Mouse (Mus musculus) forebrain, embryonic 11.5 days (tissue): ENCODE data around the gene Ankrd33b. TPM values are rescaled to one million over a fixed set of nuclear protein-coding genes. Genes with fewer than 3 reads are reported as not detected.

ENCODE experiments used
- ATAC-seq: fragments of 200-750 bp; cut with Nextera tagmentation; replicated peaks from 2 replicates; pipeline ENCODE4 v1.8.0; 2017; ENCODE audit warnings: moderate TSS enrichment; ENCODE audit not compliant: low FRiP score
- DNase-seq: peaks from one replicate; pipeline ENCODE4 v3.0.0-alpha.2; 2017; ENCODE audit warnings: low spot score
- H3K27ac ChIP-seq: fragments of 300-500 bp; sonication (generic); 2 replicates; pipeline ENCODE4 v1.5.1; 2014; ENCODE audit warnings: low read depth, low read length
- H3K27me3 ChIP-seq: fragments of 300-500 bp; sonication (generic); 2 replicates; pipeline ENCODE4 v1.6.1; 2014; ENCODE audit warnings: mild to moderate bottlenecking, low read length, mixed read lengths; ENCODE audit not compliant: control insufficient read depth, insufficient read depth
- H3K36me3 ChIP-seq: fragments of 300-500 bp; sonication (generic); 2 replicates; pipeline ENCODE4 v1.6.1; 2014; ENCODE audit warnings: mild to moderate bottlenecking, low read length, moderate library complexity, mixed read lengths; ENCODE audit not compliant: control insufficient read depth, insufficient read depth
- H3K4me1 ChIP-seq: fragments of 300-500 bp; sonication (generic); replicated peaks from 2 replicates; pipeline ENCODE4 v1.6.1; 2014; ENCODE audit warnings: low read length, mixed read lengths; ENCODE audit not compliant: control insufficient read depth, insufficient read depth
- H3K4me2 ChIP-seq: fragments of 300-500 bp; sonication (generic); 2 replicates; pipeline ENCODE4 v1.6.1; 2014; ENCODE audit warnings: low read depth, mild to moderate bottlenecking, low read length, moderate library complexity, mixed read lengths; ENCODE audit not compliant: severe bottlenecking
- H3K4me3 ChIP-seq: fragments of 300-500 bp; sonication (generic); 2 replicates; pipeline ENCODE4 v1.5.1; 2014; ENCODE audit warnings: low read depth, low read length
- H3K9ac ChIP-seq: fragments of 300-500 bp; sonication (generic); 2 replicates; pipeline ENCODE4 v1.6.1; 2014; ENCODE audit warnings: low read length
- H3K9me3 ChIP-seq: fragments of 300-500 bp; sonication (generic); 2 replicates; pipeline ENCODE4 v1.6.1; 2016; ENCODE audit warnings: low read length, mixed read lengths; ENCODE audit not compliant: control insufficient read depth
- WGBS: fragments of 180-500 bp; shearing (Covaris S2); extraction: QIAGEN DNeasy Blood & Tissue Kit; methylation state at CpG from one replicate; pipeline ENCODE4 v1.1.7; 2014; 5-methylcytosine and 5-hydroxymethylcytosine counted together
- polyA plus RNA-seq: library from polyadenylated mRNA; unstranded; fragments of >200 nt; fragmentation: Nextera tagmentation; extraction: Ambion mirVana; gene quantifications from 2 replicates; pipeline ENCODE4 v1.2.1, GENCODE M21; 2014

The Ankrd33b gene
- polyA plus RNA-seq, 1 experiment from 2014 or later, result 0.56 TPM

DNA sequence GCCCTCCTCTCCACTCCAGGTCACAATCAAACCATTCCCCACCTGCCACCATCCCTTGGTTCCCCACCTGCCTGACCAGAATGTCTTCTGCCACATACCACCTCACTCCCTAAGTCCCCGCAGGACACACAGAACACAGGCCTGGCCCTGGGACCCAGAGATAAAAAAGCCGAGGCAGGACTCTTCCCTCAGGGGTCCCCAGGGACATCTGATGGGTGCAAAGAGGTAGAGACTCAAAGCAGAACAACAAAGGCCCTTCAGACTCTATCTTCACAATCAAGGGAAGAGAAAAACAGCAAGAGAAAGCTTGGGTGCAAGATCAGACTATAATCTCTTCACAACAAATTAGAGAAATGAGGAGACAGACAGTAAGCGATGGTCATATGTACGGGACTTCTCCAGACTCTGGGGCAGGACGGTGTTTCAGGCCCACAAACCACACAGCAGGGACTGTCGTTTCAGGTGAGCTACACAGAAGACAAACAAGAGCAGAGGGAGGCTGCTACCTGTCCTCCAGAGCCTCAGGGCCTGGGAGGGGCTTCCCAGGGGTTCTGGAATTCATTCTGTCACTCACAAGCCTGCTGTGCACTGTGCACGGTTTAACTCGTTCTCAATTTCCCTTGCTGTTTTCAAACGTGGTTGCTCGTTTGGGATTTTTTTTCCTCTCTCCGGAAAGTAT lies 2.3 kb downstream of the Ankrd33b start:
- Histone ChIP-seq H3K9ac (no peak overlapping the region), H3K27me3 (peaks cover 49% of the 10 kb centered on the region), H3K9me3 (no peaks in the 10 kb centered on the region), H3K4me2 (peak overlapping the region; percentile 100; the same call in 1 of the 2 replicates), H3K27ac (no peak overlapping the region), H3K36me3 (no peaks in the 10 kb centered on the region), H3K4me3 (peak overlapping the region; percentile 54), H3K4me1 (peaks cover 13% of the 10 kb centered on the region; the same call in 1 of the 2 replicates)
- DNase-seq (peak; percentile 46), ATAC-seq (no peak)
- 17% methylated on average over 11 of the region's 11 CpGs for WGBS

DNA sequence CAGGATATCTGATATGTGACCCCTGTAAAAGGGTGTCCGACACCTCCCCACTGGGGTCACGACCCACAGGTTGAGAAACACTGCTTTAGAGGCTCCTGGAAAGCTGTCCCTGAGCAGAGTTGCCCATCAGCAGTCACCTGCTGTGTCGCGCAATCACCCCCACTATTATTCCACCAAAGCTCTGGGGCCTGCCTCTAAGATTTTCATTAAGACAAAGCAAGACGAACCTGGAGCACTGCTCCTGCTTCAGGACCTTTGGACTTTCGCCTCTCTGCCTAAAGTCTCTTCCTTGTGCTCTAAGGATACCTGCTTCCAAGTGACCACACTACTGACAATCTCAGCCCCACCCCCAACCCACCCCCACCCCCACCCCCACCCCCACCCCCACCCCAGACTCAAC lies 3.1 kb downstream of the Ankrd33b start:
- Histone ChIP-seq H3K4me1 (peaks cover 13% of the 10 kb centered on the region; the same call in 1 of the 2 replicates), H3K4me3 (no peak overlapping the region), H3K27me3 (peaks cover 48% of the 10 kb centered on the region), H3K36me3 (no peaks in the 10 kb centered on the region), H3K9me3 (no peaks in the 10 kb centered on the region), H3K27ac (no peak overlapping the region), H3K4me2 (no peak overlapping the region), H3K9ac (no peak overlapping the region)
- DNase-seq (no peak), ATAC-seq (no peak)
- 41% methylated on average over 6 of the region's 6 CpGs for WGBS

DNA sequence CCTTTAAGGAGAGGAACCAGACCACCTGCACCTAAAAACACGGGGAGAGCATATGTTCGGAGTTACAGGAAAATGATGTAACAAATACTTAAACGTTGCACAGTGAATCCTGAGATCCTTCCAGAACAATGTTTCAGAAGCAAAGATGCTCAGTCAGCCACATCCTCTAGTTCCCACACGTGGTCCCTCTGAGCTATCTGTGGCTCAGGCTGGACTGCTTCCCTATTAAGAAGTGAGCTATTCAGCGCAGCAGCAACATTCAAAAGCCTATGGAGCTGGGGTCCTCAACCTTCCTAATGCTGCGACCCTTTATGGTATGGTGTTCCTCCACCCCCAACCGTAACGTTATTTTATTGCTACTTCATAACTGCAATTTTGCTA lies 3.6 kb downstream of the Ankrd33b start:
- no peak overlapping the region for H3K4me3 ChIP-seq
- DNase-seq (peak; percentile 19), ATAC-seq (no peak)
- peaks cover 44% of the 10 kb centered on the region for H3K27me3 ChIP-seq
- no peak overlapping the region for H3K9ac ChIP-seq
- H3K36me3 ChIP-seq, result no peaks in the 10 kb centered on the region
- 67% methylated on average over 8 of the region's 8 CpGs for WGBS
- no peak overlapping the region for H3K27ac ChIP-seq
- H3K4me1 ChIP-seq, result peaks cover 13% of the 10 kb centered on the region; the same call in 1 of the 2 replicates
- H3K4me2 ChIP-seq, result no peak overlapping the region
- H3K9me3 ChIP-seq, result no peaks in the 10 kb centered on the region

DNA sequence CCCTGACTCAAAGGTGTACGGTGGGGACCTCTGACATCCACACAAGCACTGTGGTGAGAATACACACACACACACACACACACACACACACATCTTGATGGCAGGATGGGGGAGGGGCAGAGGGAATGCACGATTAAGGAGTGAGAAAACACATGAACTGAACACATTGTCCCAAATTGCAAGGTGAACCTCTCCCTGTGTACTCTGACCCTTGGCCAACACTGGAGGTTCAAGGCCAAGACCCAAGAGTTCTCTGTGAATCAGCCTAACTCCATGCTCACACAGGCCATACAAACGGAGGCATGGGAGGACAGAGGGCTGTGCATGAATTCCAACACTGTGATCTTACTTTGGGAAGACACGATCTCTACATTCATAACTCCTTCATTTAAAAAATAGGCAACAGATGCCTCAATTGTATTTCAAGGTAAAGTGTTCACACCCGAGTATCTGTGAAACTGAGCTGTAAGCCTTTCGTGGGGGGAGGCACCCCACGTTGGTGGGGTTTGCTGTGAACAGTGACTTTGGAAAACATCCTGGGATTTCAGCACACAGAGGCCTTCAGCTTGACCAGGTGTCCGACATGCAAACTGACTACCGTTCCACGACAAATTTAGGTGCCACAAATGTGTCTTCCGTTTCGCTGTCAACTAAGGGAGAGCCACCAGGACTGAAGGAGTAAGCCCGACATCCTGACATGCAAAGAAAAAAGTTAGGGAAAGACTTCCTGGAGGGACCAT lies 4.1 kb downstream of the Ankrd33b start:
- no peak overlapping the region for H3K4me2 ChIP-seq
- no peak overlapping the region for H3K27ac ChIP-seq
- DNase-seq (no peak), ATAC-seq (no peak)
- H3K9me3 ChIP-seq, result no peaks in the 10 kb centered on the region
- H3K9ac ChIP-seq, result no peak overlapping the region
- 84% methylated on average over 13 of the region's 13 CpGs for WGBS
- H3K36me3 ChIP-seq, result no peaks in the 10 kb centered on the region
- H3K4me3 ChIP-seq, result no peak overlapping the region
- H3K4me1 ChIP-seq, result peaks cover 13% of the 10 kb centered on the region; the same call in 1 of the 2 replicates
- peaks cover 39% of the 10 kb centered on the region for H3K27me3 ChIP-seq

- H3K27me3 ChIP-seq, result peaks cover 20% of the 10 kb centered on the region
These were observed 6.2 kb downstream of the Ankrd33b start for GRCm38 (mm10) chr15:31361259-31361853.

DNA sequence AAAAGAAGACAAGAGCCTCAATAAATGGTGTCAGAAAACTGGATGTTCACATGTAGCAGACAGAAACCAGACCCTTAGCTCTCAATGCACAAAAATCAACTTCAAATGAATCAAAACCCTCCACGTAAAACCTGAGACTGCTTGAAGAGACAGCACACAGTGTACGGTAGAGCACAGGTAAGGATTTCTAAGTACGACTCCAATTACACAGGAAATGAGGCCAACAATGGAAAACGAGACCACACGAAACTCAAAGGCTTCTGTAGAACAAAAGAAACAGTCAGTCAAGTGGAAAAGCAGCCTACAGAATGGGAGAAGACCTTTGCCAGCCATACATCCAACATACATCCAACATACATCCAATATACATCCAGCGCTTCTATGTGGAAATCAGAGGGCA lies 6.9 kb downstream of the Ankrd33b start:
- Histone ChIP-seq H3K36me3 (no peaks in the 10 kb centered on the region), H3K27me3 (peaks cover 12% of the 10 kb centered on the region), H3K4me2 (no peak overlapping the region), H3K4me1 (no peaks in the 10 kb centered on the region), H3K9ac (no peak overlapping the region), H3K27ac (no peak overlapping the region), H3K4me3 (no peak overlapping the region), H3K9me3 (no peaks in the 10 kb centered on the region)
- WGBS, result 75% methylated on average over 6 of the region's 6 CpGs
- no peak for DNase-seq
- no peak for ATAC-seq

More at GRCm38 (mm10) chr15:31361259-31361853, 6.2 kb downstream of the Ankrd33b start:
- no peak for ATAC-seq
- Histone ChIP-seq H3K4me2 (no peak overlapping the region), H3K4me3 (no peak overlapping the region), H3K9ac (no peak overlapping the region), H3K27ac (no peak overlapping the region), H3K36me3 (no peaks in the 10 kb centered on the region), H3K9me3 (no peaks in the 10 kb centered on the region), H3K4me1 (peaks cover 2% of the 10 kb centered on the region; the same call in 1 of the 2 replicates)
- DNase-seq, result peak; percentile 35
- WGBS, result 85% methylated on average over 9 of the region's 9 CpGs

DNA sequence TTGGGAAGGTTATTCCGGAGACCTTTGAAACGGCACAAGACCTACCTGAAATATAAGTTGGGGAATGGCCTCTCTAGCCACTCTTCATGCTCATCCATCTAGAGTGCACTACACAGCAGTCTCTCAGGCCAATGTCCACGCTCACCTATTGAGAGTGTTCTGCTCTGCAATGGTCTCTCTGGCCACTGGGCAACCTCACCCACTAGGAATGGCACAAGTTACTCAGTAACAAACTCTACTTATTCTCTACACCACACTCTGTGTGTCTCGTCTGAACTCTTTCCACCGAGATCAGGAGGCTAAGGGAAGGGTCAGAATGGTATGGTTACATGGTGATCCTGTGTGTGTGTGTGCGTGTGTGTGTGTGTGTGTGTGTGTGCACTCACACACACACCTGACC lies 7.7 kb downstream of the Ankrd33b start:
- no peak overlapping the region for H3K4me2 ChIP-seq
- 88% methylated on average over 6 of the region's 6 CpGs for WGBS
- no peak for DNase-seq
- peaks cover 6% of the 10 kb centered on the region for H3K27me3 ChIP-seq
- no peak overlapping the region for H3K4me3 ChIP-seq
- H3K9ac ChIP-seq, result no peak overlapping the region
- no peaks in the 10 kb centered on the region for H3K4me1 ChIP-seq
- H3K36me3 ChIP-seq, result no peaks in the 10 kb centered on the region
- H3K9me3 ChIP-seq, result no peaks in the 10 kb centered on the region
- no peak overlapping the region for H3K27ac ChIP-seq
- no peak for ATAC-seq

DNA sequence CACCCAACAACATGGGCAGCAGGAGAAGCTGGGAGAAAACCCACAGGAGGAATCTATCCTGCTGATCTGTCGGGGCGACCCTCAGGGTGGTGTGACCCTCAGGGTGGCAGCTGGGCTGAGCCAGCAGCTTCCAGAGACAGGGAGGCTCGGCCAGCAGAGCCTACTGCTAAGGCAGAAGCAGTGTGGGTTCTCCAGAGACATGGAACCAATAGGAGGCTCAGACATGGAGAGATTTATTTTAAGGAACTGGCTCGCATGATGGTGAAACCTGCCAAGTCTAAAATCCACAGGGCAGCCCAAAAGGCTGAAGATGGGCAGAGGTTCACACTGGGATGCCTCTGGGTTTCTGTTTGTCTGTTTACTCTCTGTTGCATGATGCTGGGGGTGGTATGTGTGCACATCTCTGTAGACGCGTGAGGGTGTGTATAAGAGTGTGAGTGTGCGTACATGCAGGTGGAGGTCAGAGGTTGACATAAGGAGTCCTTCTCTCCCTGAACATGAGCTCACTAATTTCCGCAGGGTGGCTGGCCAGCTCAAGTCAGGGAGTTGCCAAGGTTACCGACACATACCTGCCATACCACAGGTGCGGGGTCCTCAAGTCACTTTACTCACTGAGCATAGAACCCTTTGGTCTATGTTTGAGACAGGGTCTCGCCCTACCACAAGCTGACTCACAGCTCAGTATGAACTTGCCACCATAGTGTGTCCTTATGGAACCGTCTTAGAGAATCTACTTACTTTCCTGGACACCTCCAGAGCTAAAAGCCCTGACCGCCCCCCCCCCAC lies 14.8 kb downstream of the Ankrd33b start:
- Histone ChIP-seq H3K36me3 (no peaks in the 10 kb centered on the region), H3K4me2 (no peak overlapping the region), H3K4me3 (no peak overlapping the region), H3K27me3 (no peaks in the 10 kb centered on the region), H3K9me3 (no peaks in the 10 kb centered on the region), H3K9ac (no peak overlapping the region), H3K4me1 (no peaks in the 10 kb centered on the region), H3K27ac (no peak overlapping the region)
- ATAC-seq (no peak), DNase-seq (no peak)
- 89% methylated on average over 13 of the region's 13 CpGs for WGBS
